Mouse (Mus musculus): ENCODE measurements around the gene Tmem123. TPM values are rescaled to one million over a fixed set of nuclear protein-coding genes. Genes with fewer than 3 reads are reported as not detected.

Tmem123 gene
- total and polyA plus RNA-seq, 2 experiments from 2014 or later: 62.4 to 81.9 TPM

DNA sequence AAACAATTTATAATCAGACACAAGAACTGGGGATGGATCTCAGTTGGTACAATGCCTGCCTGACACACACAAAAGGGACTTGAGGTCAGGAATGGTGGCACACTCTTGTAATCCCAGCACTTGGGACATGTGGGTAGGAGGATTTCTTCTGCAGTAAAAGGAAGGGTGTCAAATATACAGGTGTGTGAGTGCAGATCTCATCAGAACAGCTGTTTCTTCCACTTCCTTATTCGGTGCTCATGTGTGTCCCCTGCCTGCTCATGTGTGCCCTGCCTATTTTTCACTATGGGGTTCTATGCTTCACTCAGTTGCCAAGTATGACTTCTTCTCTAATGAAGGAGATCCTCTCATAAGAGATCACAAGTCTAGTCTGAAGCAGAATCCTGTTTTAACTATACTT is 21.1 kb upstream of the Tmem123 start:
- H3K27me3 ChIP-seq (ENCODE audit: control insufficient read depth, insufficient read depth, low read length): no peaks in the 10 kb centered on the region

DNA sequence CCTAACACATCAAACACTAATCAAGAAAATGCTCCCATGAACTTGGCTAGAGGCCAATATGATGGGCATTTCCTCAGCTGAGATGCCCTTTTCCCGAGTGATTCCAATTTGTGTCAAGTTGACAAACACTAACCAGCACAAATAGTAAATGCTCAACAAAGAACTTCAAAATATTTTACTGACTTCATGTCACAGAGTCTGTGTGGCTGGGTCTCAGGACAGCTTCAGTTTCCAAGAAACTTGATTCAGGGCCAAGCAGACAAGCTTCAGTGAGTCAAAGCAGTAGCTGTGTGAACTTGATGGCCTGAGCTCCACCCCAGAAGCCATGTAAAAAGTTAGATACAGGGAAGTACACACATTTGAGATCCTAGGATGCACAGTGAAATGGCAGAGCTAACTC is 19.7 kb upstream of the Tmem123 start:
- 48% methylated on average over 1 of the region's 1 CpGs for WGBS
- Histone ChIP-seq H3K9ac (replicated peaks; ENCODE audit: low read depth, low read length) (no peak overlapping the region), H3K4me3 (ENCODE audit: low read depth, low read length) (no peak overlapping the region), H3K27me3 (ENCODE audit: control insufficient read depth, insufficient read depth, low read length) (no peaks in the 10 kb centered on the region), H3K4me1 (ENCODE audit: control insufficient read depth, insufficient read depth) (no peaks in the 10 kb centered on the region), H3K27ac (ENCODE audit: low read depth) (no peak overlapping the region), H3K4me2 (ENCODE audit: low read depth, low read length) (no peak overlapping the region), H3K9me3 (replicated peaks; ENCODE audit: control insufficient read depth, low read length) (no peaks in the 10 kb centered on the region), H3K36me3 (replicated peaks; ENCODE audit: control insufficient read depth, insufficient read depth, low read length) (no peaks in the 10 kb centered on the region)
- TF ChIP-seq CTCF (IDR thresholded peaks at IDR 0.05; ENCODE audit: low read depth) (no peak), EP300 (IDR thresholded peaks at IDR 0.05; ENCODE audit: low read depth) (no peak)
- DNase-seq (ENCODE audit: low spot score): no peak
- no peak for ATAC-seq (ENCODE audit: insufficient read depth, low read depth)

More for the DNA sequence above, 21.1 kb upstream of the Tmem123 start:
- Histone ChIP-seq H3K9ac (replicated peaks; ENCODE audit: low read depth, low read length) (no peak overlapping the region), H3K9me3 (replicated peaks; ENCODE audit: control insufficient read depth, low read length) (no peaks in the 10 kb centered on the region), H3K4me1 (ENCODE audit: control insufficient read depth, insufficient read depth) (no peaks in the 10 kb centered on the region), H3K27ac (ENCODE audit: low read depth) (no peak overlapping the region), H3K36me3 (replicated peaks; ENCODE audit: control insufficient read depth, insufficient read depth, low read length) (no peaks in the 10 kb centered on the region), H3K4me2 (ENCODE audit: low read depth, low read length) (no peak overlapping the region), H3K4me3 (ENCODE audit: low read depth, low read length) (no peak overlapping the region)
- WGBS: 71% methylated on average over 1 of the region's 1 CpGs
- no peak for DNase-seq (ENCODE audit: low spot score)
- no peak for ATAC-seq (ENCODE audit: insufficient read depth, low read depth)
- no peak for TF ChIP-seq CTCF (IDR thresholded peaks at IDR 0.05; ENCODE audit: low read depth)
- TF ChIP-seq EP300 (IDR thresholded peaks at IDR 0.05; ENCODE audit: low read depth): no peak

DNA sequence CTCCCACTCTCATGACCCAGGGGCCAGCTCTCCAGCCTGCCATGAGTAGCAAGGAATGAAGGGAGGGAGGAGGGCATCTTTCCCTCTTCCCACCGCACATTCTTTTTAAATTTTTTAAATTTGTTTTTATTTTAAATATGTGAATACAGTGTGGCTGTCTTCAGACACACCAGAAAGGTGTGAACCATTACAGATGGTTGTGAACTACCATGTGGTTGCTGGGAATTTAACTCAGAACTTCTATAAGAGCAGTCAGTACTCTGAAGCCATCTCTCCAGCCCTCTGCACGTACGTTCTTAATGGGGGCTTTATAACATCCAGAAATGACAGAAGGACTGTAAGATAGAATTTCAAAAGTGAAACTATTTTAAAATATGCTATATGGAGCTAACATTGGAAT is 15.0 kb upstream of the Tmem123 start:
- H3K4me3 ChIP-seq (ENCODE audit: low read depth, low read length): no peak overlapping the region
- no peak overlapping the region for H3K27ac ChIP-seq (ENCODE audit: low read depth)
- H3K4me1 ChIP-seq (ENCODE audit: control insufficient read depth, insufficient read depth): no peaks in the 10 kb centered on the region
- no peak for ATAC-seq (ENCODE audit: insufficient read depth, low read depth)
- 86% methylated on average over 3 of the region's 3 CpGs for WGBS
- H3K27me3 ChIP-seq (ENCODE audit: control insufficient read depth, insufficient read depth, low read length): no peaks in the 10 kb centered on the region
- H3K9me3 ChIP-seq (replicated peaks; ENCODE audit: control insufficient read depth, low read length): no peaks in the 10 kb centered on the region
- H3K36me3 ChIP-seq (replicated peaks; ENCODE audit: control insufficient read depth, insufficient read depth, low read length): no peaks in the 10 kb centered on the region
- no peak overlapping the region for H3K4me2 ChIP-seq (ENCODE audit: low read depth, low read length)
- no peak overlapping the region for H3K9ac ChIP-seq (replicated peaks; ENCODE audit: low read depth, low read length)
- TF ChIP-seq EP300 (IDR thresholded peaks at IDR 0.05; ENCODE audit: low read depth): no peak
- TF ChIP-seq CTCF (IDR thresholded peaks at IDR 0.05; ENCODE audit: low read depth): no peak
- no peak for DNase-seq (ENCODE audit: low spot score)

DNA sequence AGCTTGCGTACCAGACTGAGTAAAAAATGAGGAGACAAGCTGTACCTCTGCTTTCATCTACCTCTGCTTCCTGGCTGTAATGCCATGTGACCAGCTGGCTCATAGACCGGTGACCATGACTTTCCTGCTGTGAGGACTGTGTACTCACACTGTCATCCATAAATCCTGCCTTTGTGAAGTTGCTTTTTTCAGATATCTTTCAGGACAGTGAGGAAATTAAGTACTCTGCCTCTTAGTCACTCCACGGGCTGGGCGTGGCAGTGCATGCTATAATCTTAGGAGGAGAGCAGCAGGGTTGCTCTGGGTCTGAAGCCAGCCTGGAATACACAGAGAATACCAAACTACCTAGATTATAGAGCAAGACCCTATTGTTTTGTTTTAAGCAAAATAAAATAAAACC is 14.3 kb upstream of the Tmem123 start:
- Histone ChIP-seq H3K36me3 (replicated peaks; ENCODE audit: control insufficient read depth, insufficient read depth, low read length) (no peaks in the 10 kb centered on the region), H3K4me3 (ENCODE audit: low read depth, low read length) (no peak overlapping the region), H3K9ac (replicated peaks; ENCODE audit: low read depth, low read length) (no peak overlapping the region), H3K27ac (ENCODE audit: low read depth) (no peak overlapping the region), H3K4me1 (ENCODE audit: control insufficient read depth, insufficient read depth) (no peaks in the 10 kb centered on the region), H3K4me2 (ENCODE audit: low read depth, low read length) (no peak overlapping the region), H3K27me3 (ENCODE audit: control insufficient read depth, insufficient read depth, low read length) (no peaks in the 10 kb centered on the region), H3K9me3 (replicated peaks; ENCODE audit: control insufficient read depth, low read length) (no peaks in the 10 kb centered on the region)
- DNase-seq (ENCODE audit: low spot score) (no peak), ATAC-seq (ENCODE audit: insufficient read depth, low read depth) (no peak)
- WGBS: 73% methylated on average over 4 of the region's 4 CpGs
- TF ChIP-seq EP300 (IDR thresholded peaks at IDR 0.05; ENCODE audit: low read depth) (no peak), CTCF (IDR thresholded peaks at IDR 0.05; ENCODE audit: low read depth) (no peak)

DNA sequence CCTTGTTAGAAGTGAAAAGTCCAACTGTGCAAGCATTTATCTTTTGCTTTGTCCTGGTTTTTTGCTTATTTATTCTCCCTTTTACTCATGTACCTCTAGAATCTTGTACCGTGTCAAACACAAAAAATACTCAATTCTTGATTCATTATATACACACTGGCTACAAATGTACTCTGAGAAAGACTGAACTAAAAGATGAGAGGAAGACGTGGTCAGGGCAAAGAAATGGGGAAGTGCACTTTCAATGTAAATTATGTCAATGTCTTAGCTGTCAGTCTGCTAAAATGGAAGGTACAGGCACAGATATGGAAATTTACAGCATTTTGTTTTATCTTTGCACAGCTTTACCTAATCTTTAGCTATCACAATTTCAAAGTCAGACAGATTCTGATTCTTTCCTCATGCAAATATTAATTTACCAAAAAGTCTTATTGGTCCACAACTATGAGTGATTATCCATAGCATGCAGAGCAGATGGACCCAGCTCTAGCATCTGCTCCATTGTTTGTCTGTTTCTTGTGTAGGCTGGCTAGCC is 7.9 kb upstream of the Tmem123 start:
- DNase-seq (ENCODE audit: low spot score) (no peak), ATAC-seq (ENCODE audit: insufficient read depth, low read depth) (no peak)
- WGBS: 77% methylated on average over 2 of the region's 2 CpGs
- Histone ChIP-seq H3K36me3 (replicated peaks; ENCODE audit: control insufficient read depth, insufficient read depth, low read length) (no peaks in the 10 kb centered on the region), H3K9ac (replicated peaks; ENCODE audit: low read depth, low read length) (no peak overlapping the region), H3K4me3 (ENCODE audit: low read depth, low read length) (no peak overlapping the region), H3K4me2 (ENCODE audit: low read depth, low read length) (no peak overlapping the region), H3K27me3 (ENCODE audit: control insufficient read depth, insufficient read depth, low read length) (no peaks in the 10 kb centered on the region), H3K9me3 (replicated peaks; ENCODE audit: control insufficient read depth, low read length) (no peaks in the 10 kb centered on the region), H3K4me1 (ENCODE audit: control insufficient read depth, insufficient read depth) (no peaks in the 10 kb centered on the region), H3K27ac (ENCODE audit: low read depth) (no peak overlapping the region)
- TF ChIP-seq CTCF (IDR thresholded peaks at IDR 0.05; ENCODE audit: low read depth): no peak
- no peak for TF ChIP-seq EP300 (IDR thresholded peaks at IDR 0.05; ENCODE audit: low read depth)

DNA sequence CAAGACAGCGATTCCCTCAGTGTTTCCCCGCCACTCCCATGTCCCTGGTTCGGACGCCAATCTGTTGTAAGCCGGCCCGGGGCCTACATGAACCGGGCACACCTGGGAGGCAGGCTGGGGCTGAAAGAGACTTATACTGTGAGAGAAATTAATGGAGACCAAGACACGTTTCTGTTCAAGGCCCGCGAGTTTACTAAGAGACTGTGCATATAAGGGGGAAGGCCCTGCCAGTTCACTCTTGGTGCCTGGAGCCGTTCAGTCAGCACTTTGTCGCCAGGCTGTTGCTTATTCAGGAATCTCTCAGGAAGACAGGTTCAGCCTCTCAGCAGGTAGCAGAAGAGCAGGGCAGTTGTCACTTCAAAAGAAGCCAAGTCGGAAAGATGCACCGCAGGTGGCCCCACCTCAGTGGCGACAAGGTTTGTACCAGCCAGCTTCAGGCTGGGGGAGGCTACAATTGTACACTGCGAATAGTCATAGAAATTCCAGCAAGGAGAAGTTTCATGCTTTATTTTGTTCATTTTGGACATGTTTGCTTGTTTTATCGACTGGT is 1.9 kb upstream of the Tmem123 start:
- ATAC-seq (ENCODE audit: insufficient read depth, low read depth): no peak
- no peak overlapping the region for H3K4me2 ChIP-seq (ENCODE audit: low read depth, low read length)
- H3K27ac ChIP-seq (ENCODE audit: low read depth): no peak overlapping the region
- H3K9me3 ChIP-seq (replicated peaks; ENCODE audit: control insufficient read depth, low read length): no peaks in the 10 kb centered on the region
- no peak for TF ChIP-seq CTCF (IDR thresholded peaks at IDR 0.05; ENCODE audit: low read depth)
- no peak for TF ChIP-seq EP300 (IDR thresholded peaks at IDR 0.05; ENCODE audit: low read depth)
- H3K4me3 ChIP-seq (ENCODE audit: low read depth, low read length): no peak overlapping the region
- H3K27me3 ChIP-seq (ENCODE audit: control insufficient read depth, insufficient read depth, low read length): no peaks in the 10 kb centered on the region
- no peak overlapping the region for H3K9ac ChIP-seq (replicated peaks; ENCODE audit: low read depth, low read length)
- H3K4me1 ChIP-seq (ENCODE audit: control insufficient read depth, insufficient read depth): peaks cover 23% of the 10 kb centered on the region
- 57% methylated on average over 17 of the region's 17 CpGs for WGBS
- no peak for DNase-seq (ENCODE audit: low spot score)
- H3K36me3 ChIP-seq (replicated peaks; ENCODE audit: control insufficient read depth, insufficient read depth, low read length): no peaks in the 10 kb centered on the region

Data from heart, postnatal 0 days (tissue).